Mouse (Mus musculus): ENCODE data around the gene Gm11060. TPM values are rescaled to one million over a fixed set of nuclear protein-coding genes. Genes with fewer than 3 reads are reported as not detected.

Gm11060 gene
- not detected for polyA plus RNA-seq (2014; fragmentation: Illumina TruSeq; extraction: RNeasy Lipid Tissue Mini Kit (QIAGEN cat#74804); ENCODE audit: low read depth, low replicate concordance)

GRCm38 (mm10) chr2:105091718-105092117 lies at the start of gene Gm11060:
Gene Gm11060, plus strand, starts transcription at chr2:105092018.

GRCm38 (mm10) chr2:105126279-105126678 lies 34.5 kb downstream of the Gm11060 start, which contains the start of gene Wt1:
Gene Wt1, plus strand, starts transcription at chr2:105126529.

Other genes starting within 250 kb of the Gm11060 start
- 0.73 TPM for gene Prrg4, start 242.1 kb upstream of the Gm11060 start, polyA plus RNA-seq (2014; fragmentation: Illumina TruSeq; extraction: RNeasy Lipid Tissue Mini Kit (QIAGEN cat#74804); ENCODE audit: low read depth, low replicate concordance)
- gene Ccdc73, start 224.2 kb upstream of the Gm11060 start, polyA plus RNA-seq (2014; fragmentation: Illumina TruSeq; extraction: RNeasy Lipid Tissue Mini Kit (QIAGEN cat#74804); ENCODE audit: low read depth, low replicate concordance) = 15.8 TPM
- 160 TPM for gene Eif3m, start 74.9 kb upstream of the Gm11060 start, polyA plus RNA-seq (2014; fragmentation: Illumina TruSeq; extraction: RNeasy Lipid Tissue Mini Kit (QIAGEN cat#74804); ENCODE audit: low read depth, low replicate concordance)
- 5.2 TPM for gene Wt1, start 34.5 kb downstream of the Gm11060 start, polyA plus RNA-seq (2014; fragmentation: Illumina TruSeq; extraction: RNeasy Lipid Tissue Mini Kit (QIAGEN cat#74804); ENCODE audit: low read depth, low replicate concordance)
- not detected for gene Them7, start 132.3 kb downstream of the Gm11060 start, polyA plus RNA-seq (2014; fragmentation: Illumina TruSeq; extraction: RNeasy Lipid Tissue Mini Kit (QIAGEN cat#74804); ENCODE audit: low read depth, low replicate concordance)

Measured in heart, adult 10 weeks (tissue).